In the genomic region with DNA sequence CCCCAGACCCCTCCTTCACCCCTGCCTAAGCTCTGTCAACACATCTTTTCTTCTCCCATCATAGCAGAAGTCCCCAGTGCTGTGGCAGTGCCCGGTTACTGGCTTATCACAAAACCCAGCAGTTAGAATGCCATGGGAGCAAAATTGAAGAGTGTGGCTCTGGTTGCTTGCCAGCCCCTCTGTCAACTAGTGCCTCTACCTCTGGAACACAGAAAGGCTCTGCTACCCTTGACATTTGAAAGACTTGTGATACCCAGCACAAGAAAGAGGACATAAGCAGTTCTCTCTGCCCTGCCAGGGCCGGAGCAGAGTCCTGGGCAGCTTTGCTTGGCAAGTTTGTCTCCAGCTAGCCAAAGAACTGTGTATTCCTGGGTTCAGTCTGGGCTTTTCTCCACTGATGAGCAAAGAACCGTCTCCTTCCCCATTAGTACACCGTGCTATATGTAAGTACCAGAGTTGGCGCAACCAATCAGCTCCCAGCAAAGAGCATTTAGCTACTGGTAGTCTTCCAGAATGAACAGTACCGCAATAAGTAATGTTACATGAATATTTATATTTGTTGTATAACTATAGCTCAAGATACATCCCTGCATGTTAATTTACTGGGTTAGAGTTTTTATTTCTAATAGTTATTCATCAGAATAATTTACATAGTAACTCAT, we compare ENCODE assay signal across 18 mouse cellular contexts.
DNase-seq lines count a peak whose midpoint lies in the region; ATAC-seq and TF ChIP-seq lines count a peak whose summit lies in the region.
"Had no signal": no experiment of that assay in that cellular context is flagged by ENCODE, and none has a peak within 500 bp of the region (broad histone marks: within the 10 kb centered on the region; RNA-seq: fewer than 3 reads in every experiment).

No protein-coding gene starts in this region.

- intact Hi-C loops in heart, postnatal 25 days (cut with DNase I): no loop called here

- WGBS in heart, postnatal 0 days: 70% methylated on average over 6 of the region's 6 CpGs

- H3K9me3 ChIP-seq in heart, postnatal 0 days (replicated peaks; ENCODE audit: control insufficient read depth, low read length): no peaks in the 10 kb centered on the region
- H3K9me3 ChIP-seq: embryonic facial prominence, embryonic 12.5 days; forebrain, embryonic 15.5 days; hindbrain, embryonic 15.5 days had no signal

- no peak overlapping the region for H3K9ac ChIP-seq in heart, postnatal 0 days (replicated peaks; ENCODE audit: low read depth, low read length)
- H3K9ac ChIP-seq: embryonic facial prominence, embryonic 12.5 days; forebrain, embryonic 15.5 days; hindbrain, embryonic 15.5 days had no signal

- H3K4me3 ChIP-seq in heart, postnatal 0 days (ENCODE audit: low read depth, low read length): no peak overlapping the region
- H3K4me3 ChIP-seq: embryonic facial prominence, embryonic 12.5 days; forebrain, embryonic 15.5 days; hindbrain, embryonic 15.5 days had no signal

- no peak overlapping the region for H3K4me2 ChIP-seq in heart, postnatal 0 days (ENCODE audit: low read depth, low read length)
- H3K4me2 ChIP-seq: embryonic facial prominence, embryonic 12.5 days; forebrain, embryonic 15.5 days; hindbrain, embryonic 15.5 days had no signal

- ATAC-seq in heart, postnatal 0 days (ENCODE audit: insufficient read depth, low read depth): no peak
- ATAC-seq: CD4-positive, CD25-positive, alpha-beta regulatory T cell, adult 4 months; forebrain, embryonic 15.5 days; intestine, embryonic 16.5 days had no signal

- H3K27ac ChIP-seq in heart, postnatal 0 days (ENCODE audit: low read depth): peak overlapping the region; percentile 11; the same call in 1 of the 2 replicates
- H3K27ac ChIP-seq: embryonic facial prominence, embryonic 12.5 days; forebrain, embryonic 15.5 days; hindbrain, embryonic 15.5 days had no signal

- peak; percentile 76 to 81 for DNase-seq in adrenal gland, adult (ENCODE audit: inconsistent age in 2 of 2, low spot score in 1 of 2)
- DNase-seq in adrenal gland, adult 18-20 months (ENCODE audit: low spot score in 2 of 2): no peak
- peak; percentile 40 for DNase-seq in heart, postnatal 0 days (ENCODE audit: low spot score)
- no peak for DNase-seq in heart, postnatal 25 days (ENCODE audit: low spot score)
- peak; percentile 42 for DNase-seq in adrenal gland, adult 8-10 months
- peak; percentile 71 for DNase-seq in adrenal gland, postnatal 36 days
- no peak for DNase-seq in layer of hippocampus, postnatal 36 days
- DNase-seq: B cell, adult 2 months; cerebellum, adult 11-12 months; cerebellum, adult 9-10 months; cerebellum, postnatal 25 days; gastrocnemius, postnatal 14 days had no signal

- TF ChIP-seq CTCF in heart, postnatal 0 days (IDR thresholded peaks at IDR 0.05; ENCODE audit: low read depth): no peak

- H3K36me3 ChIP-seq in heart, postnatal 0 days (replicated peaks; ENCODE audit: control insufficient read depth, insufficient read depth, low read length): no peaks in the 10 kb centered on the region
- H3K36me3 ChIP-seq: embryonic facial prominence, embryonic 12.5 days; forebrain, embryonic 15.5 days; G1E; hindbrain, embryonic 15.5 days had no signal

- H3K4me1 ChIP-seq in heart, postnatal 0 days (ENCODE audit: control insufficient read depth, insufficient read depth): peaks cover 22% of the 10 kb centered on the region
- H3K4me1 ChIP-seq: forebrain, embryonic 15.5 days had no signal

- TF ChIP-seq EP300 in heart, postnatal 0 days (IDR thresholded peaks at IDR 0.05; ENCODE audit: low read depth): no peak

- no peaks in the 10 kb centered on the region for H3K27me3 ChIP-seq in heart, postnatal 0 days (ENCODE audit: control insufficient read depth, insufficient read depth, low read length)
- H3K27me3 ChIP-seq: embryonic facial prominence, embryonic 12.5 days; forebrain, embryonic 15.5 days; hindbrain, embryonic 15.5 days had no signal

Comparison
In these comparisons a context has a peak if more than half of its experiments do, and no peak if none do; other contexts are left out.
1. DNase-seq: peak in adrenal gland, adult (2 of 2), heart, postnatal 0 days (single experiment), adrenal gland, adult 8-10 months (single experiment) and adrenal gland, postnatal 36 days (2 of 2); none in adrenal gland, adult 18-20 months (0 of 2), heart, postnatal 25 days (single experiment) and layer of hippocampus, postnatal 36 days (0 of 2).